Mouse (Mus musculus) frontal cortex, postnatal 14 days (tissue): ENCODE results near the gene Ppp4r3b.

Source experiments
- DNase-seq, 2 experiments: peaks; one replicate each; pipeline ENCODE4 v3.0.0; 2022; ENCODE audit warnings: low spot score in 2 of 2

Gene Ppp4r3b

GRCm38 (mm10) chr11:29172563-29173124 is at the start of gene Ppp4r3b:
Gene Ppp4r3b (plus strand): TSS chr11:29172890.
- peak; percentile 95 to 99 for DNase-seq

DNA sequence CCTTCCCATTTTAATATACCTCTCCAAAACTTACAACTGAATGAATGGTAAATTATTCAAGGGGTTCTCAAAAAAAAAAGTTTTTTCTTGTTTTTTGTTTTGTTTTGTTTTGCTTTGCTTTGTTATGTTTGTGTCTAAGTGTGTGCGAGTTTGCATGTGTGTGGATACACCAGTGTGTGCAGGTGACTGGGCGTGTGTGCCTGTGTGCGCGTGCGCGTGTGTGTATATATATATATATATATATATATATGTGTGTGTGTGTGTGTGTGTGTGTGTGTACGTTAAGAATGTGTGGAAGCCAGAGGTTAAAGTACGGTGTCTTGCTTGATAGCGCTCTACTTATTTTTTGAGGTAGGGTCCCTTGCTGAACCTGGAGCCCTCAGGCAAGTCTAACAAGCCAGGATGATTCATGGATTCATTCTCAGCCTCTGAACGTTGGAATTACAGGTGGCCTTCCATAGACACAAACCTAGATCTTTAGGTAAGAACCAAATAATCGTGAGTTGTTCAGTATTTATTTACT is 42.8 kb upstream of the Ppp4r3b start:
- DNase-seq = no peak

GRCm38 (mm10) chr11:29130385-29131355 is 42.0 kb upstream of the Ppp4r3b start, which contains the start of gene Pnpt1:
Gene Pnpt1 (plus strand): TSS chr11:29130744.
- peak; percentile 82 to 89 for DNase-seq

GRCm38 (mm10) chr11:29140671-29141070 is 32.0 kb upstream of the Ppp4r3b start:
- DNase-seq = no peak

DNA sequence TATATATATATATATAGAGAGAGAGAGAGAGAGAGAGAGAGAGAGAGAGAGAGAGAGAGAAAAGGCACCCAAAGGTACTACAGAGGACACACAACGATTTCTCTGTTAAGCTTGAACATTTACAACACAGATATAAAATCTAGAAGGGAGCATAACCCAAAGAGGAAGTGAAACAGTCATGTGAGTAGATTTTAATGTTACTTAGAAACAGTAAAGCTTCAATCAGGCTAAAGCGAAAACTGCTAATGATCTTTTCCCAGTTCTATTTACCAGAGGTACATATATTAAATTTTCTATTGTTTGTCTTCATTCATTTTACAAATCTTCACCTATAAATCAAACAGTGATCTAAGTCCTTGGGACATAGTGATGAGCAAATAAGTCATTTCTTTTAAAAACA is 23.8 kb upstream of the Ppp4r3b start:
- no peak for DNase-seq

GRCm38 (mm10) chr11:29163569-29163968 is 9.1 kb upstream of the Ppp4r3b start:
- DNase-seq = no peak

- peak; percentile 47 to 56 for DNase-seq
These were observed 715 bp upstream of the Ppp4r3b start for GRCm38 (mm10) chr11:29171959-29172391.

DNA sequence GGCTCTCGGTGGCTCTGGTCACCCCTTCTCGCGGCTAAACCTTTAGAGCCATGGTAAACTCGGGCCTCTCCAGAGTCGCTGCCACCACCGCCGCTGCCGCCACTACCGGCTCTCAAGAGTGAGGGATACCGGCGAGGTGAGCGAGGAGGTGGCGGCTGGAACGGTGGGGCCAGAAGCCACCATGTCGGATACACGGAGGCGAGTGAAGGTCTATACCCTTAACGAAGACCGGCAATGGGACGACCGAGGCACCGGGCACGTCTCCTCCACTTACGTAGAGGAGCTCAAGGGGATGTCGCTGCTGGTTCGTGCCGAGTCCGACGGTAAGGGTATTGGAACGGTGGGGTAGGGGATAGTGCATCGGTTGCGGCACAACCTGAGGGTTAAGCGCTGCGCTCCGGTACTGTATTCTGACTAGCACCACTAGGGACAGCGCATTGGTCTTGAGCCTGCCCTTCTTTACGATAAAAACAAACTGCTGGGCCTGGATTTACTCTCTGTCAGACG is 488 bp downstream of the Ppp4r3b start:
- DNase-seq = peak; percentile 41 to 44

GRCm38 (mm10) chr11:29173706-29174436 is 1.2 kb downstream of the Ppp4r3b start:
- no peak for DNase-seq

GRCm38 (mm10) chr11:29179319-29179718 is 6.6 kb downstream of the Ppp4r3b start:
- no peak for DNase-seq

DNA sequence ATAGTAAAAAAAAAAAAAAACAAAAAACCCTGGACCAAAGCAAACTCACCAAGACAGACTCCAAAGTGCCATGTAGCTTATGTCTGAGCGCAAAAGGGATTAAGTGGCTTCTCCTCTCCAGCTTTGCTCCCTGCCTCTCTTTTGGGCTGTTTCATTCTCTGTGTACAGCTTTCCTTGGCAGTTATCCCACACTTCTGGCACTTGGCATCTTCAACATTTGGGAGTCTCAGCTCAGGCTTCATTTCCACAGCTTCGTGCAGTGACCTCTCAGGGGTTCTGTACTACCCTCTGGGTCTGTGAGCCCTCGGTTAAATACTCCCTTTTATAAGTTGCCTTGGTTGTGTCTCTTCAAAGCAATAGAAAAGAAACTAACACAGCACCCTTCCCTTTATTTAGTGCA is 8.0 kb downstream of the Ppp4r3b start:
- DNase-seq = peak; percentile 9 to 10

DNA sequence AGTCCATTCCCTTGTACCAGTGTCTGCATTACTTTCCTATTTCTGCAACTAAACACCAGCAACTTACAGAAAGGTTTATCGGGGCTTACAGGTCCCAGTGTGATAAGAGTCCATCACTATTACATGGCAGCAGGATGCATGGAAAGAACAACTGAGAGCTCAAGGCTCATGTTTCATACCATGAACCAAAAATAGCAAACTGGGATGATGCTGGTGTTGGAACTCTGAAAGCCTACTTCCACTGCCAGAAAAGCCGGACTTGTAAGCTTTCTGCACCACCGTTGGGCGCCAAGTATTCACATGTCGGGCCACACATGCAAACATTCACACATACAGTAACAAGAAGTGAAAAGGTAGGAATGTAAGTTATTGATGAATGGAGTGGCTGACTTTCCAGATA is 9.1 kb downstream of the Ppp4r3b start:
- DNase-seq = no peak

GRCm38 (mm10) chr11:29188981-29189380 is 16.3 kb downstream of the Ppp4r3b start:
- no peak for DNase-seq

GRCm38 (mm10) chr11:29203653-29204052 is 31.0 kb downstream of the Ppp4r3b start:
- DNase-seq = no peak

DNA sequence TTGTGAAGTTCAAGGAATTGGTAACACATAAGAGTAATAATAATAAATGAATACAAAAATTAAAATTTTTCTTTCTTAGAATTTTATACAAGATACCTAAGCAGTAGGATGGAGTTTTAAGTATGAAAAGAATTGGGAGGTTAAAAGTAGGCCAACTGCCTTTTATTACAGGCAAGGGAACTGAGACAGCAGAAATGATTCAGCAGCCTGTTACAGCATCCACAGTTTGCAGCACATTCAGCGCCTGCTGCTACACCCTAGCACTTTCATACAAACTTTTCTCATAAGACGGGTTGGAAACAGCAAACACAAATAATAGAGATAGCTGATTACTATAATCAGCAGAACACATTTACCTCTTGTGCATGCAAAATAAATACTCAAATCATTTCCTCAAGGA is 37.1 kb downstream of the Ppp4r3b start:
- DNase-seq = no peak

DNA sequence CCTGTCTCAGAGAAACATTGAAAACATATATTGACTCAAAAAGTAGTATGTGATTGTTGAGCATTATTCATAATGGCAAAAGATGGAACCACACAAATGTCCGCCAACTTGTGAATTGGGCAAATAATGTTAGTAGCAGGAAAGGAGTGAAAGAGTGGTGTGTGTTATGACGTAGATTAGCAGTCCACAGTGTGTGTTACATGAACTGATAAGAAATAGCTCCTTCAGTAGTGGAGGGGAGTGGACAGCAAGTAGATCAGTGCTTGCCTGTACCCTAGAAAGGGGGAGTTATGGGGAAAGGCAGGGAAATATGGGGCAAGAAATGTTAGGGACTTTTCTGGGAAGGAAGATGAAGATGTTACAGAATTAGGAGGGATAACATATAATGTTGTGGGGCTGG is 43.5 kb downstream of the Ppp4r3b start:
- DNase-seq = no peak

DNA sequence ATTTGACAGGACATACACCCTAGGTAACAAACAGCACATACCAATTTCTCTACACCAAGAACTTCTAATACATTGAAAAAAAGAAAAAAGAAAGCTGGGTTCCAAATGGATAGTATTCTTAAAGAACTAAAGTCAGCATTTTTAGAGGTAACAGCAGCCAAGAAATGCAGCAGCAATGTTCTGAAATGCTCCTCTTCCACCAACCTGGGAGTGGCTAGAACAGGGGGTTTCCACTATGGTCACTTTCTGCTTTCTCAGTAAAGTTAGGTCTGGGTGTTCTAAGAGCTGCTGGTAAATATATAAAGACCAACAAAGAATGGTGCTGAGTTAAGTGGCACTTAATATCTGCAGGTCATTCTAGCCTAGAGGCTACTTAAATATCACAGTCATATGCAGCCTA is 46.4 kb downstream of the Ppp4r3b start:
- no peak for DNase-seq

GRCm38 (mm10) chr11:29222310-29222709 is 49.6 kb downstream of the Ppp4r3b start:
- DNase-seq = no peak

DNA sequence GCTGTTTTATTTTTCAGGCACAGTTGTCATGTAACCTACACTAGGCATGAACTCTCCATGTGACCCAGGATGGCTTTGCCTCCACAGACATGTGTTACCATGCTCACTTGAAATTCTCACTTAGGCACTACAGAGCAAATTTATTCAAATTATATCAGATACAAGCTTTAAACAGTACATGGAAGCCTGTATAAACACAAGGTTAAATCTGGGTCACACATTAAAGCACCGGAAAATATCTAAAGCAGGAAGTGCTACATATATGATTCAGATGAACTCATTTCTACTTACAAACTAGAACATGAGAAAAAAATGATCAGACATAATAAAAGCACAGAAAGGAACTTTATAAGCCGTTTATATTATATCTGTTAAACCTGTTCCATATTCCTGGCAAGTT is 52.1 kb downstream of the Ppp4r3b start:
- DNase-seq = no peak

- DNase-seq = no peak
These were observed 56.3 kb downstream of the Ppp4r3b start for GRCm38 (mm10) chr11:29228957-29229356.

DNA sequence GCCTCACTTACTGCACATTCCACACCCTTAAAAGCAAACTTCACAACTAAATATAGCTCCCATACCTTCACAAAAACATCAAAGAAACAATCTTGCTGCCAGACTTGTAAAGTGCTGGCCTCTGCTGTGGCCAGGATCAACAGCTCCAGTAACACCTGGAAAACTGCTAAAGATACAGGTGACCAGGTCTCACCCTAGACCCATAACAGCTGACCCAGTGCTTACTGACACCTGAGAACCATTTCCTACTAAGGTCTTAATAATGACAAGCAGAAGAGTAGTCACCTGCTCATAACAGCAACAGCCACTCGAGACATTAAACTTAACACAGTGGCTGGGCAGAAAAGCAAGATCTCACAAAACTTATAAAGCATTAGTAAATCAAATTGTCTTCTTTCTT is 60.9 kb downstream of the Ppp4r3b start:
- no peak for DNase-seq

GRCm38 (mm10) chr11:29237364-29237763 is 64.7 kb downstream of the Ppp4r3b start:
- DNase-seq = no peak
